Mouse (Mus musculus): ENCODE data around the gene Guca2a. TPM values are rescaled to one million over a fixed set of nuclear protein-coding genes. Genes with fewer than 3 reads are reported as not detected.
A peak's percentile ranks its signal among the peaks of the same experiment; 100 is the strongest.

Gene Guca2a
- total RNA-seq (2014; rRNA removed): not detected in 2 replicates
- polyA plus RNA-seq (2012; rRNA removed): 0.36 and 1.2 TPM in 2 replicates

DNA sequence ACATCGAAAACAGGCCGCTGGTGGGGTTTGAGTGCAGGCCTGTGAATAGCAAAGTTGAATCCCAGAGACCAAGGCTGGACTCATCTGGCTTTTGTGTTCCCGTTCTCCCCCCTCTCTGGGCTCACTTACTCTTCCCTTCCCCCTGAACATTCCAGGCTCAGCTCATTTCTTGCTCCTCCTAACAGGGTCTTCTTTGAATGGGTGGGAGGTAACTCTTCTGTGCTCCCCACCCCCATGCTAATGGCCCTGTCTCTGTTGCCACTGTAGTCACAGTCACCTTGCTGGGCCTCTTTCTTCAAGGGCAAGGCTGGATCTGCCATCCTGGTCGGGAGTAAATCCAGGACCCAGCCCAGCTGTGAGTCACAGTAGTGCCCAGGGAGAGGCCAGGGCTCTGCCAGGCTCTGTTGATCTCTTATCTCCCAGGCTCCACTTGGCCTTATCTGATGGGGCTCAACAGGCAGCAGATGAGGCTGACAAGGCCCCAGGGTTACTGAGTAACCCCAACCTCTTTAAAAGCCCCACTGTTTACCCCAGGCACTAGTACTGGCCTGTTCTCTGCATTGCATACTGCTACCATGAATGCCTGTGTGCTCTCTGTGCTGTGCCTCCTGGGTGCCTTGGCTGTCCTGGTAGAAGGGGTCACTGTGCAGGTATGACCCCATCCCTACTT lies at the start of gene Guca2a:
Gene Guca2a (plus strand): TSS at position 529 of the 670 bp plus-strand sequence.
- H3K36me3 ChIP-seq (ENCODE audit: control insufficient read depth, insufficient read depth, low read length): no peaks in the 10 kb centered on the region
- no peak within 1 kb of the TSS for H3K27ac ChIP-seq (replicated peaks; ENCODE audit: insufficient read depth, low read depth, low read length)
- H3K4me1 ChIP-seq (ENCODE audit: control insufficient read depth, insufficient read depth, low read length): no peaks in the 10 kb centered on the region
- 66% methylated on average over 4 of the region's 4 CpGs for WGBS
- H3K4me3 ChIP-seq (ENCODE audit: insufficient read depth, low read depth, low read length): no peak within 1 kb of the TSS
- no peak for DNase-seq (ENCODE audit: extremely low read depth, low read depth, low spot score)
- no peak for TF ChIP-seq POLR2A (IDR thresholded peaks at IDR 0.05; ENCODE audit: extremely low read depth, insufficient read depth, low read length)
- no peak for TF ChIP-seq CTCF (IDR thresholded peaks at IDR 0.05; ENCODE audit: low read depth, low read length)
- no peaks in the 10 kb centered on the region for H3K27me3 ChIP-seq (ENCODE audit: control insufficient read depth, insufficient read depth, low read length)
- no peak within 1 kb of the TSS for H3K9ac ChIP-seq (ENCODE audit: low read depth, low read length)
- no peaks in the 10 kb centered on the region for H3K79me2 ChIP-seq (ENCODE audit: control insufficient read depth, insufficient read depth, low read length)

DNA sequence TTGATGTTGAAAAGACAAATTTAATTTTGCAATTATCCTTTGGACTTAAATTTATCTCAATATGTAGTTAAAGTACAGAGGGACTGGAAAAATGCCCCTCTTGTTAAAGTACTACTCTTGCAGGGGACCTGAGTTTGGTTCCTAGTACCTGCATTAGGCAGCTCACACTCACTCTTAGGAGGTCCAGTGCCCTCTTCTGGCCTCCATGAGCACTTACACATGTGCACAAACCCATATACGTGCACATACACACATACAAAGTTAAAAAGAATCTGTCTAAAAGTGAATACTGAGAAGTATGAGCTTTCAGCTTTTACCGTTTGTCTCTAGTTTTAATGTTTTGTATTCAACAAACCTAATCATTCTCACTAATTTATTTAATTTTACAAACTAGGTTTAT lies 49.5 kb upstream of the Guca2a start:
- Histone ChIP-seq H3K9ac (ENCODE audit: low read depth, low read length) (no peak overlapping the region), H3K4me3 (ENCODE audit: insufficient read depth, low read depth, low read length) (no peak overlapping the region), H3K79me2 (ENCODE audit: control insufficient read depth, insufficient read depth, low read length) (peaks cover 3% of the 10 kb centered on the region; the same call in 1 of the 2 replicates), H3K27me3 (ENCODE audit: control insufficient read depth, insufficient read depth, low read length) (no peaks in the 10 kb centered on the region), H3K27ac (replicated peaks; ENCODE audit: insufficient read depth, low read depth, low read length) (no peak overlapping the region), H3K36me3 (ENCODE audit: control insufficient read depth, insufficient read depth, low read length) (peaks cover 15% of the 10 kb centered on the region), H3K4me1 (ENCODE audit: control insufficient read depth, insufficient read depth, low read length) (no peaks in the 10 kb centered on the region; the same call in 1 of the 2 replicates)
- WGBS: 100% methylated on average over 2 of the region's 2 CpGs
- TF ChIP-seq CTCF (IDR thresholded peaks at IDR 0.05; ENCODE audit: low read depth, low read length): peak; percentile 8; the same call in 1 of the 2 replicates
- no peak for TF ChIP-seq POLR2A (IDR thresholded peaks at IDR 0.05; ENCODE audit: extremely low read depth, insufficient read depth, low read length)
- DNase-seq (ENCODE audit: extremely low read depth, low read depth, low spot score): no peak

GRCm38 (mm10) chr4:119589423-119589822 lies 48.1 kb upstream of the Guca2a start:
- no peaks in the 10 kb centered on the region; the same call in 1 of the 2 replicates for H3K4me1 ChIP-seq (ENCODE audit: control insufficient read depth, insufficient read depth, low read length)
- TF ChIP-seq CTCF (IDR thresholded peaks at IDR 0.05; ENCODE audit: low read depth, low read length) (no peak), POLR2A (IDR thresholded peaks at IDR 0.05; ENCODE audit: extremely low read depth, insufficient read depth, low read length) (no peak)
- H3K79me2 ChIP-seq (ENCODE audit: control insufficient read depth, insufficient read depth, low read length): peaks cover 3% of the 10 kb centered on the region; the same call in 1 of the 2 replicates
- H3K27me3 ChIP-seq (ENCODE audit: control insufficient read depth, insufficient read depth, low read length): no peaks in the 10 kb centered on the region
- peaks cover 15% of the 10 kb centered on the region for H3K36me3 ChIP-seq (ENCODE audit: control insufficient read depth, insufficient read depth, low read length)
- no peak overlapping the region for H3K9ac ChIP-seq (ENCODE audit: low read depth, low read length)
- WGBS: 39% methylated on average over 2 of the region's 2 CpGs
- H3K4me3 ChIP-seq (ENCODE audit: insufficient read depth, low read depth, low read length): no peak overlapping the region
- no peak overlapping the region for H3K27ac ChIP-seq (replicated peaks; ENCODE audit: insufficient read depth, low read depth, low read length)
- DNase-seq (ENCODE audit: extremely low read depth, low read depth, low spot score): peak; percentile 47

DNA sequence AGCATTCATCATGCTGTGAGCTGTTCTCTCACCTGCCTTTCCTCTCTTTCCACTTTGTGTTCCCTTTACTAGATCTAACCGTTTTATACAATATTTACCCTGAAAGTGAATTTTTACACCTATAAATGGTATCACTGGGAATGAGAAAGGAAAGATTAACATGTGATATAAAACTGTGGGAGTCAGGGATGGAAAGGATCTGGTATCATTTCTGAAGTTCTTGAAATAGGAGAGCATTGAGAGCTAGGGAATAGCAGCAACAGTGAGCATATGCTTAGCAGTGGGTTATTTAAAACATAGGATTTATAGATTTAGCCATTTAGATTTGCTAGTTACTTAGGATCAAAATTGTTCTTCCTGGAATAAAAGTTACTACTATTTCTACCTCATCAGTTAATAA lies 47.5 kb upstream of the Guca2a start:
- H3K9ac ChIP-seq (ENCODE audit: low read depth, low read length): no peak overlapping the region
- H3K27ac ChIP-seq (replicated peaks; ENCODE audit: insufficient read depth, low read depth, low read length): no peak overlapping the region
- WGBS: 84% methylated on average over 1 of the region's 1 CpGs
- H3K27me3 ChIP-seq (ENCODE audit: control insufficient read depth, insufficient read depth, low read length): no peaks in the 10 kb centered on the region
- H3K36me3 ChIP-seq (ENCODE audit: control insufficient read depth, insufficient read depth, low read length): peaks cover 15% of the 10 kb centered on the region
- H3K4me1 ChIP-seq (ENCODE audit: control insufficient read depth, insufficient read depth, low read length): no peaks in the 10 kb centered on the region; the same call in 1 of the 2 replicates
- DNase-seq (ENCODE audit: extremely low read depth, low read depth, low spot score): no peak
- H3K79me2 ChIP-seq (ENCODE audit: control insufficient read depth, insufficient read depth, low read length): peaks cover 3% of the 10 kb centered on the region; the same call in 1 of the 2 replicates
- no peak overlapping the region for H3K4me3 ChIP-seq (ENCODE audit: insufficient read depth, low read depth, low read length)
- TF ChIP-seq CTCF (IDR thresholded peaks at IDR 0.05; ENCODE audit: low read depth, low read length): no peak
- TF ChIP-seq POLR2A (IDR thresholded peaks at IDR 0.05; ENCODE audit: extremely low read depth, insufficient read depth, low read length): no peak

GRCm38 (mm10) chr4:119592479-119592878 lies 45.0 kb upstream of the Guca2a start:
- Histone ChIP-seq H3K36me3 (ENCODE audit: control insufficient read depth, insufficient read depth, low read length) (0 out of 2 replicates have a peak, but pooled peaks cover 1% of the 10 kb centered on the region), H3K27ac (replicated peaks; ENCODE audit: insufficient read depth, low read depth, low read length) (no peak overlapping the region), H3K27me3 (ENCODE audit: control insufficient read depth, insufficient read depth, low read length) (no peaks in the 10 kb centered on the region), H3K9ac (ENCODE audit: low read depth, low read length) (no peak overlapping the region), H3K4me1 (ENCODE audit: control insufficient read depth, insufficient read depth, low read length) (no peaks in the 10 kb centered on the region; the same call in 1 of the 2 replicates), H3K79me2 (ENCODE audit: control insufficient read depth, insufficient read depth, low read length) (no peaks in the 10 kb centered on the region; the same call in 1 of the 2 replicates), H3K4me3 (ENCODE audit: insufficient read depth, low read depth, low read length) (no peak overlapping the region)
- TF ChIP-seq POLR2A (IDR thresholded peaks at IDR 0.05; ENCODE audit: extremely low read depth, insufficient read depth, low read length): no peak
- TF ChIP-seq CTCF (IDR thresholded peaks at IDR 0.05; ENCODE audit: low read depth, low read length): no peak
- no peak for DNase-seq (ENCODE audit: extremely low read depth, low read depth, low spot score)
- WGBS: 82% methylated on average over 3 of the region's 3 CpGs

- WGBS: 95% methylated on average over 14 of the region's 14 CpGs
Measured at GRCm38 (mm10) chr4:119594331-119594730, 43.2 kb upstream of the Guca2a start.

More at GRCm38 (mm10) chr4:119594331-119594730, 43.2 kb upstream of the Guca2a start:
- DNase-seq (ENCODE audit: extremely low read depth, low read depth, low spot score): no peak
- H3K9ac ChIP-seq (ENCODE audit: low read depth, low read length): no peak overlapping the region
- no peak overlapping the region for H3K4me3 ChIP-seq (ENCODE audit: insufficient read depth, low read depth, low read length)
- no peaks in the 10 kb centered on the region for H3K36me3 ChIP-seq (ENCODE audit: control insufficient read depth, insufficient read depth, low read length)
- H3K4me1 ChIP-seq (ENCODE audit: control insufficient read depth, insufficient read depth, low read length): no peaks in the 10 kb centered on the region
- no peaks in the 10 kb centered on the region; the same call in 1 of the 2 replicates for H3K79me2 ChIP-seq (ENCODE audit: control insufficient read depth, insufficient read depth, low read length)
- no peaks in the 10 kb centered on the region for H3K27me3 ChIP-seq (ENCODE audit: control insufficient read depth, insufficient read depth, low read length)
- H3K27ac ChIP-seq (replicated peaks; ENCODE audit: insufficient read depth, low read depth, low read length): no peak overlapping the region
- no peak for TF ChIP-seq POLR2A (IDR thresholded peaks at IDR 0.05; ENCODE audit: extremely low read depth, insufficient read depth, low read length)
- TF ChIP-seq CTCF (IDR thresholded peaks at IDR 0.05; ENCODE audit: low read depth, low read length): no peak
